Mouse (Mus musculus): ENCODE data around the gene Bcdin3d. TPM values are rescaled to one million over a fixed set of nuclear protein-coding genes. Genes with fewer than 3 reads are reported as not detected.

Gene Bcdin3d
- polyA plus RNA-seq, 1 experiment from 2014 or later: 19.0 TPM

DNA sequence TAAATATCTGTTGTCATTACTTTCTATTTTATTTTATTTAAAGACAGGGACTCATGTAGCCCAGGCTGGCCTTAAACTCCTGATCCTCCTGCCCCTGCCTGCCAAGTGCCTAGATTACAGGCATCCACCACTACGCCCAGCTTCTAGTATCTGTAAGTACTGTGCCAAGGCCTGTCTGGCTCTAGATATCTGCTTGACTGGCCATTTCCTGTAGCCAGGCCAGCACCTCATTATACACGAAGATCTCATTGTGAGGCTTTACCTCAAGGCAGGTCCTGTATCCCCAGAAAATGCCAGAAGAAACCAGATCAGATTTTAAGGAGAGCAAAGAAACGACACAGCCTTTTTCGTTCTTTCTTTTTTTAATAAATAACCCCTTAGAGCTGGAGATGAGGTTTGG is 4.8 kb downstream of the Bcdin3d start:
- no peak overlapping the region for H3K4me3 ChIP-seq (ENCODE audit: low read depth, low read length)
- no peak overlapping the region for H3K9ac ChIP-seq (ENCODE audit: low read depth, low read length)
- ATAC-seq: no peak
- no peak overlapping the region for H3K27ac ChIP-seq (ENCODE audit: low read length)
- WGBS: over 99% methylated on average over 4 of the region's 4 CpGs
- H3K9me3 ChIP-seq (replicated peaks; ENCODE audit: control insufficient read depth, low read length, poor library complexity, severe bottlenecking): no peaks in the 10 kb centered on the region
- H3K27me3 ChIP-seq (ENCODE audit: control insufficient read depth, insufficient read depth, low read depth, low read length): no peaks in the 10 kb centered on the region
- no peak overlapping the region for H3K4me2 ChIP-seq (ENCODE audit: low read length)
- H3K36me3 ChIP-seq (ENCODE audit: control insufficient read depth, insufficient read depth, low read length): no peaks in the 10 kb centered on the region; the same call in 1 of the 2 replicates
- H3K4me1 ChIP-seq (ENCODE audit: control insufficient read depth, insufficient read depth, low read length): peaks cover 7% of the 10 kb centered on the region

DNA sequence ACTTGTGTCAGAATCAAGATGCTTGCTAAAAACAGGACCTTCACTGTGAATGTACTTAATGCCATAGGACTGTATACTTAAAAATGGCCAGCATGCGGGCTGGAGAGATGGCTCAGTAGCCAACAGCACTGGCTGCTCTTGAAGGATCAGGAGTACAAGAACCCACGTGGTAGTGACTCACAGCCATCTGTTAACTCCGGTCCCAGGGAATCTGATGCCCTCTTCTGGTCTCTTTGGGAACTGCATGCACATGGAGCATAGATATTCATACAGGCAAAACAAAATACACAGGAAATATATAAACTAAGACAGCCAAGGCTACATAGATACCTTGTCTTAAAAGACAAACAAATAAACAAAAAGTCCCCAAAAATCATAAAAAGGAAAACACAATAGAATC is 5.5 kb downstream of the Bcdin3d start:
- no peak overlapping the region for H3K9ac ChIP-seq (ENCODE audit: low read depth, low read length)
- no peak overlapping the region for H3K27ac ChIP-seq (ENCODE audit: low read length)
- H3K27me3 ChIP-seq (ENCODE audit: control insufficient read depth, insufficient read depth, low read depth, low read length): no peaks in the 10 kb centered on the region
- no peaks in the 10 kb centered on the region; the same call in 1 of the 2 replicates for H3K36me3 ChIP-seq (ENCODE audit: control insufficient read depth, insufficient read depth, low read length)
- peaks cover 7% of the 10 kb centered on the region for H3K4me1 ChIP-seq (ENCODE audit: control insufficient read depth, insufficient read depth, low read length)
- no peak overlapping the region for H3K4me3 ChIP-seq (ENCODE audit: low read depth, low read length)
- 41% methylated on average over 3 of the region's 3 CpGs for WGBS
- no peaks in the 10 kb centered on the region for H3K9me3 ChIP-seq (replicated peaks; ENCODE audit: control insufficient read depth, low read length, poor library complexity, severe bottlenecking)
- no peak overlapping the region for H3K4me2 ChIP-seq (ENCODE audit: low read length)
- ATAC-seq: no peak

DNA sequence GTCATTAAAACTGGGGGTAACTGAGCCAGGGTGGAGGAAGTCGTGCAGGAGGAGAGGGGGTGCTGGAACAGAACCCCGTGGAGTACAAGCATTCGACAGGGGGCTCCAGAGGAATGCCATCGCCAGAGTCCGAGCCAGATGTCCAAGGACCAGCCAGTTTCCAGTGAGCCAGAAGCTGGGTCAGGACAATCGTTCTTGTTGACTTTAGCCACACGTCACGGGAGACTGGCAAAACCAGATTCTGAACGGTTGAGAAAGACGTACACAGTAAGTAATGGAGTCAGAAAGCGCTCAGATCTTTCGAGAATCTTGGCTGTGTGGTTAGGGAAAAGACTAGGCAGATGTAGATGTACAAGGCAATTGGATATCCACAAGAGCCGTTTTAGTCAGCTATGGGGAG is 11.3 kb downstream of the Bcdin3d start:
- no peak overlapping the region for H3K4me3 ChIP-seq (ENCODE audit: low read depth, low read length)
- H3K27me3 ChIP-seq (ENCODE audit: control insufficient read depth, insufficient read depth, low read depth, low read length): no peaks in the 10 kb centered on the region
- no peaks in the 10 kb centered on the region for H3K9me3 ChIP-seq (replicated peaks; ENCODE audit: control insufficient read depth, low read length, poor library complexity, severe bottlenecking)
- no peaks in the 10 kb centered on the region for H3K36me3 ChIP-seq (ENCODE audit: control insufficient read depth, insufficient read depth, low read length)
- H3K9ac ChIP-seq (ENCODE audit: low read depth, low read length): no peak overlapping the region
- ATAC-seq: no peak
- H3K27ac ChIP-seq (ENCODE audit: low read length): no peak overlapping the region
- H3K4me2 ChIP-seq (ENCODE audit: low read length): no peak overlapping the region
- peaks cover 7% of the 10 kb centered on the region for H3K4me1 ChIP-seq (ENCODE audit: control insufficient read depth, insufficient read depth, low read length)
- WGBS: 71% methylated on average over 13 of the region's 13 CpGs

DNA sequence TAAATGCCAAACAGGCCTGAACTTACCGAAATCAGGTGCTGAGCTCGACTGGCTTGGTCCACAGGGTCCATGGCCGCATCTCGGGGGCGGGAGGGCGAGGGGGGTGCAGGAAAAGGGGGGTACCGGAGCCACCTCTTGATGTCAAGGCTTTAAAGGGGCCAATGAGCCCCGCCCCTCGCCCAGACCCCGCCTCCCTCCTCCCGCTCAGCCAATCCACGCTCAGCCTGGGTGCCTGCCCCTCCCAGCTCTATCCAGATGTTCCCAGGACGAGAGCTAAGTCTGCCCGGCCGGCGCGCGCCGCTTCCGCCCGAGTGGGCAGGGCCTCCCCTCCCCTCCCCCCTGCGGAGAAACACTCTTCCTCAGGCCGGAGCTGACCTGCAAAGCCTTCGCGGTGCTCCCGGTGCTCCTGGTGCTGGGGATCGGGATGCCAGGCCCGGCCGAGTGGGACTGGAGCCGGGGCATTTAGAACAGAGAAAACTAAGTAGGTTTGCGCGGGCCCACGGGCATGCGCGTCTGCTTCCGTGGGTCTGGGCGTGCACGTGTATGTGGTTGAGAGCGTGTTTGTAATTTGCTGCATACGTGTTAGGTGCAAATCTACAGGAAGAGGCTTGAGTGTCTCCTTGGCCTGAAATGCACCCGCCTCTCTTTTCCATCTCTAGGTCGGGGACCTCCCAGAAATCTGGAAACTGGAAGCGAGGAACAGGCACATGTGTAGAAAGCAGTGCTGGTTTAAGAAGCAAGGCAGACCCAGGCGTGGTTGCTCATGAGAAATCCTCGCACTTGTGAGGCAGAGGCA is 16.7 kb downstream of the Bcdin3d start, which contains the start of gene Nckap5l:
Nckap5l (minus strand) TSS at position 143 of the 796 bp plus-strand sequence.
- H3K27ac ChIP-seq (ENCODE audit: low read length): peak within 1 kb of the TSS; percentile 90
- peak within 1 kb of the TSS; percentile 88 for H3K9ac ChIP-seq (ENCODE audit: low read depth, low read length)
- H3K4me2 ChIP-seq (ENCODE audit: low read length): peak within 1 kb of the TSS; percentile 85
- H3K4me1 ChIP-seq (ENCODE audit: control insufficient read depth, insufficient read depth, low read length): peaks cover 37% of the 10 kb centered on the region
- no peaks in the 10 kb centered on the region for H3K36me3 ChIP-seq (ENCODE audit: control insufficient read depth, insufficient read depth, low read length)
- peak within 1 kb of the TSS; percentile 93 for H3K4me3 ChIP-seq (ENCODE audit: low read depth, low read length)
- H3K27me3 ChIP-seq (ENCODE audit: control insufficient read depth, insufficient read depth, low read depth, low read length): no peaks in the 10 kb centered on the region
- WGBS: under 1% methylated on average over 43 of the region's 45 CpGs
- H3K9me3 ChIP-seq (replicated peaks; ENCODE audit: control insufficient read depth, low read length, poor library complexity, severe bottlenecking): no peaks in the 10 kb centered on the region
- peak; percentile 95 for ATAC-seq

DNA sequence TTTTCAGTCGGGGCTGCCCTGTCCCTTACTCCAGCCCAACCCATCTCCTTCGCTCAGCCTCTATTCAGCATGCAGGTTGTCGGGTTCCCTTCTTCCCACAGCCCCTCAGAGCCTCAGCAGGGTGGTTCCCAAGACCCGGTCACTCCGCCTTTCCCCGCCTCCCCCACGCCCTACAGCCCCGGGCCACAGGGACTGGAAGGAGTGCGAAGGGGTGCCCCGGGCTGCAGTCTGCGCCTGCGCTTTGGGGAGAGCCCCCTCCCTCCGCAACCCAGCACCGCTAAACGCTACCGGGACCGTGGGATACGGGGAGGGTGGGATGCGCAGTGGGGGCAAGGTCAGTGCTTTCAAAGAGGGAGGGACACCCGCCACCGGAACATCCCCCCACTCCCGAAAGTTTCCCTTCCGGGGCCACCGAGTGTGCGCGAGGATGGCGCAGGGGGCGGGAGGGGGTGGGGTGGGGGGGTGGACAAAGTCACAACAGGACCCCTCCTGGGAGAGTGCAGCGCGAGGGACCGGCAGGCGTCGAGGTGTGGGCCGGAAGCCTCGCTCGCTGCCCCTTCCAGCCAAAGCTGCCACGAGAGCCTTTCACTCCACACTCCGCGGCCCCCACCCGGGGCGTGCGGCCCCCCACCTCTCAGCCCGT is 17.4 kb downstream of the Bcdin3d start:
- H3K9ac ChIP-seq (ENCODE audit: low read depth, low read length): peak overlapping the region; percentile 88
- peaks cover 37% of the 10 kb centered on the region for H3K4me1 ChIP-seq (ENCODE audit: control insufficient read depth, insufficient read depth, low read length)
- peak overlapping the region; percentile 85 for H3K4me2 ChIP-seq (ENCODE audit: low read length)
- ATAC-seq: peak; percentile 78
- H3K27ac ChIP-seq (ENCODE audit: low read length): peak overlapping the region; percentile 90
- peak overlapping the region; percentile 93 for H3K4me3 ChIP-seq (ENCODE audit: low read depth, low read length)
- H3K9me3 ChIP-seq (replicated peaks; ENCODE audit: control insufficient read depth, low read length, poor library complexity, severe bottlenecking): no peaks in the 10 kb centered on the region
- no peaks in the 10 kb centered on the region for H3K27me3 ChIP-seq (ENCODE audit: control insufficient read depth, insufficient read depth, low read depth, low read length)
- under 1% methylated on average over 30 of the region's 43 CpGs for WGBS
- no peaks in the 10 kb centered on the region for H3K36me3 ChIP-seq (ENCODE audit: control insufficient read depth, insufficient read depth, low read length)

DNA sequence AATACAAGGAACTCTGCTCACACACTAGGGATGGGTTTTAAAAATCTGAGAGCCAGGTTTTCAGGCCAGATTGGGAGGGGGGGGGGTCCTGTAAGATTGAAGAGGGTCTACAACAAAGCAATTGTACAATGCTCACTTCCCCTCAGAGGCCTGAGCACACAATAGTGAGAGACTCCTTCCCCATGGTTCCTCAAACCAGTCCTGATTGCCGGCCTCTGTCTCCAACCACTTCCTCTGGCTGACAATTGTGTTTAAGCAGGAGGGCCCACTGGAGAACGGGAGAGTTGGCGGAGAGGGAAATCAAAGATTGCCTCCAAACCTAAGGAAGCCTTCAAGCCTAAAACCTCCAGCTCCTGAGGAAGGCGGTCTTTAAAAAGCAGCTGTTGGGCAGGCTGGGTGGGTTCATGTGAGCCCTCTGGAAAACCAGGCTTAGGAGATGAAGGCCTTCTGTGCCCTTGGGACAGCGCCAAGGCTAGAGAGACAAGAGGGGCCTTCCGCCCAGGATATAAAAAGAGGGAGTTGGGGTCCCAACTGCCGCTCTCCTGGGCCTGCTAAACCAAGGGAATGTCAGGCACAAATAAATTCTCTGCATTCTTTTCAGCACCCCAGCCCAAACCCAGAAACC is 18.1 kb downstream of the Bcdin3d start:
- Histone ChIP-seq H3K4me1 (ENCODE audit: control insufficient read depth, insufficient read depth, low read length) (peaks cover 37% of the 10 kb centered on the region), H3K4me3 (ENCODE audit: low read depth, low read length) (peak overlapping the region; percentile 93), H3K4me2 (ENCODE audit: low read length) (peak overlapping the region; percentile 85), H3K36me3 (ENCODE audit: control insufficient read depth, insufficient read depth, low read length) (no peaks in the 10 kb centered on the region), H3K27ac (ENCODE audit: low read length) (peak overlapping the region; percentile 90), H3K27me3 (ENCODE audit: control insufficient read depth, insufficient read depth, low read depth, low read length) (no peaks in the 10 kb centered on the region), H3K9me3 (replicated peaks; ENCODE audit: control insufficient read depth, low read length, poor library complexity, severe bottlenecking) (no peaks in the 10 kb centered on the region), H3K9ac (ENCODE audit: low read depth, low read length) (peak overlapping the region; percentile 88)
- no peak for ATAC-seq
- WGBS: 10% methylated on average over 7 of the region's 7 CpGs

DNA sequence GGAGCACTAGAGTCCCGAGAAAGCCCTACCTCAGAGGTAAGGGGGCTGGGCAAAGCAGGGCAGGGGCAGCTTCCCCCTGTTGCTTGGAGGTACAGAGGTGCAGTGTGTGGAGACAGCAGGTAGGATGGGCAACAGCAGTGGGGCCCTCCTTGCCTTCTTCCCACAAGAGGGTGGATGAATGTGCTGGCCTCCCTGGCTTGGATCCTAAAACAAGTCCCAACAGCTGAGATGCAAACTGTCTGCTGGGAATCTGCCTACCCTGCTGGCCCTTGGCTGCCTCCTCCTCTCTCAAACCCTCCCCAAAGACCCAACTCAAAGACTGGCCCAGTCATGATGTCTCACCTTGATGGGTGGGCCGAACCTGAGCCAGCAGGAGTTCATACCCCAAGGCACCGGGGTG is 19.1 kb downstream of the Bcdin3d start:
- Histone ChIP-seq H3K4me3 (ENCODE audit: low read depth, low read length) (no peak overlapping the region), H3K9ac (ENCODE audit: low read depth, low read length) (no peak overlapping the region), H3K27me3 (ENCODE audit: control insufficient read depth, insufficient read depth, low read depth, low read length) (no peaks in the 10 kb centered on the region), H3K4me1 (ENCODE audit: control insufficient read depth, insufficient read depth, low read length) (peaks cover 37% of the 10 kb centered on the region), H3K36me3 (ENCODE audit: control insufficient read depth, insufficient read depth, low read length) (no peaks in the 10 kb centered on the region), H3K9me3 (replicated peaks; ENCODE audit: control insufficient read depth, low read length, poor library complexity, severe bottlenecking) (no peaks in the 10 kb centered on the region), H3K27ac (ENCODE audit: low read length) (no peak overlapping the region), H3K4me2 (ENCODE audit: low read length) (no peak overlapping the region; the same call in 1 of the 2 replicates)
- ATAC-seq: no peak
- WGBS: 91% methylated on average over 3 of the region's 3 CpGs

DNA sequence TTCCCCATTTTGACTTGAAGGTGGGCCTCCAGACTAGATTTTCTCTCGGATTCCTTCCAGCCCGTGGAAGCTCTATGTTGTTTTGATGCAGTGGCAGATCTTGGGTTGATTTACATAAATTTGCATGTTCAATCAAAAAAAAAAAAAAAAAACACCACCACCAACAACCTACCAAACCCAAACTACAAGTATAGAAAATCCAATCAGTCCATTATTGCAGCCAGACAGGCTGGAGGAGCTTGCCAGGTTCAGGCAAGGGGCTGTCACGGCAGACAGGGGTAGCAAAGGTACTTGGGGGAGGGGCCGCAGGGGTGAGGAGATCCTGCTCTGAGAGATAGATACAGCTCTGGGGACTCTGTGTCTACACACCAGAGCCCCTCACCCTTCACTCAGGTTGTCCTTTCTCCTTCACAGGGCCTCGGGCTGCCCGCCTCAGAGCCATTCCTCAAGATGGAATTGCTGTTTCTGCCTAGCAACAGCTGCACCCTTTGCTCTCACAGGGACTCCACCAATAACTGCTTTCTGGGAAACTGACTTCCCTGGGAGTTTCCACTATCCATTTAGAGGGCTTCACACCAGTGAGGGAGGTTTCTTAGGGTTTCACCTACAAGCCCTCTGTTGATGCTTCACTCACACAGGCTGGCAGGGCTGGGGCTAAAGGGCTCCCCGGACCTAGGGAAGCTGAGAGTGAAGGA is 19.8 kb downstream of the Bcdin3d start:
- 68% methylated on average over 7 of the region's 7 CpGs for WGBS
- H3K4me1 ChIP-seq (ENCODE audit: control insufficient read depth, insufficient read depth, low read length): peaks cover 37% of the 10 kb centered on the region

More for the DNA sequence above, 19.8 kb downstream of the Bcdin3d start:
- Histone ChIP-seq H3K9me3 (replicated peaks; ENCODE audit: control insufficient read depth, low read length, poor library complexity, severe bottlenecking) (no peaks in the 10 kb centered on the region), H3K36me3 (ENCODE audit: control insufficient read depth, insufficient read depth, low read length) (no peaks in the 10 kb centered on the region), H3K27ac (ENCODE audit: low read length) (no peak overlapping the region), H3K27me3 (ENCODE audit: control insufficient read depth, insufficient read depth, low read depth, low read length) (no peaks in the 10 kb centered on the region), H3K4me3 (ENCODE audit: low read depth, low read length) (no peak overlapping the region), H3K9ac (ENCODE audit: low read depth, low read length) (no peak overlapping the region), H3K4me2 (ENCODE audit: low read length) (no peak overlapping the region)
- no peak for ATAC-seq
